Mouse (Mus musculus) adrenal gland, adult (tissue): ENCODE measurements around the gene Wdr41.

Experiments used
- DNase-seq, 2 experiments: peaks; one replicate each; pipeline ENCODE4 v3.0.0; 2022 to 2023; ENCODE audit warnings: low spot score in 1 of 2; ENCODE audit not compliant: inconsistent age in 2 of 2

Wdr41 gene

DNA sequence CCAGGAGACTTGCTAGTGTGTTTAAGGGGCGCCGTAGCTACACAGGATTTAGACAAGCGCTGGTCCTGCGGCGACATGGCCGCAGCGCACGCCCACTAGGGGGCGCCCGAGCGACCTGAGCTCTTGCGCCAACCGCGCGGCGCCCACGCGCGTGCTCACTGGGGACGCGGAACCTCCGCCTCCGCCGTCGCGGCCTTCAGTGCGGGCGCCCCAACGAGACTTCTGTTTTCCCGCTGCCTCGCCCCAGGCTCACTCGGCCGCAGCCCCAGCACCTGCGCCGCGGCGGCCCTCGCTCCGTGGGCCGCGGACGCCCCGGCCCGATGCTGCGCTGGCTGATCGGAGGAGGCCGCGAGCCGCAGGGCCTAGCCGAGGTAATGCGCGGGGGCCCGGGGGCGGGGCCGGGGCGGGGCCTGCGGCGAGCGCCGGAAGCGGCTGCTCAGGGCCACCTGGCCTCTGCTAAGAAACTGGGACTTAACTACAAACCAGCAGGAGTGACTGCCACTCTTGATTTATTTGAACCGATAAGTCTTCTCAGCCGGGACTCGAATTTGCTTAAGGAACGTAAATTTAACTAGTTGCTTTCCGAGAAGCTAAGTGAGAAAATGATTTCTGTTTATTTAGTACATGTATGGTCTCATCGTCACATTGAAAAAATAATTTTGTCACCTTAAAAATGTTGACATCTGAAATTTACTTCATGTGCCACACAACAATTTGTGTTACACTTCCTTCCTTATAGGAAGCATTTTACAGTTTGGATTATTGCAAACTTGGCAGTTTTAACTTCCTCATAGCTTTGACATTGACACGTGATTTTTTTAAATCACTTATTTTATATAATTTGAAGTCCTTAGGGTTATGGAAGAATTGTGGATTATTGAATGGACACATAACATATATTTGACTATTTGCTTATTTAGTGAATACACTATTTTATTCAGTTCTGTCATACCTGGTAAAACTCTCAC lies at the start of gene Wdr41:
TSS of gene Wdr41 (plus strand) at position 126 of the 968 bp plus-strand sequence.
- peak; percentile 94 to 97 for DNase-seq

DNA sequence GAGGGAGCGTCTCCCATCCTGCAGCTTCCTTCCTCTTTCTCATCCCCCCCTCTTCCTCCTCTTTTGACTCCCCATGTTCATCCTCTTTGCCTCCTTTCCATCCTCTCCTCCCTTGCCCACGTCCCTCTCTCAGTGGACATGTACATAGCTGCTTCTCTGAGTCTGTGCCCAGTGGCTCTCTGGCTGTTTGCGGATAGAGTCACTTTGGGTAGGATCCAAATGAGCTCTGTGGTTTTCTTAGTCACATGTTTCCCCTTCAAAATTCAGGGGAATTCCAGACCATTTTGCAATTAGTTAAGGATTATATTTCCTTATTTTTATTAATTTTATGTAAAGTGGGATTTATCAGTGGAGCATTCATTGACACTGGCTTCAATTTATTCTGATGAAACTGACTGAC lies 48.1 kb upstream of the Wdr41 start:
- no peak for DNase-seq

DNA sequence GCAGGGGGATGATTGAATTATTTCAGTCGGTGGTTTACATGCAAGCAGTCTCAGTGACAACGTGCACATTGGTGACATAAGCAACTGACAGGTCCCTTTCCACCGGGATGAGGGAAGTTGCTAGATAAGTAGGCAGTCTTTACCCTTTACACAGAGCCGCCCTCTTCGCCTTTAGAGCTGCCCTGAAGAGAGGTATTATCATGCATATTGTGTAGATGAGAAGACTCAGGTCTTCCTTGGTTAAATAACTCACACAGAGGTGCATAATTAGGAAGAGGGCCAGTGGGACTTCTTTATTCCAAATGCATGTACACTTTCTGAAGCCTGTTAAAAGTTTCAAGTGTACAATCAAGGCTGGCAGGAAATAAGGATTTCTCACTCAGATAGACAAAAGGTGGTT lies 37.7 kb upstream of the Wdr41 start:
- no peak for DNase-seq

DNA sequence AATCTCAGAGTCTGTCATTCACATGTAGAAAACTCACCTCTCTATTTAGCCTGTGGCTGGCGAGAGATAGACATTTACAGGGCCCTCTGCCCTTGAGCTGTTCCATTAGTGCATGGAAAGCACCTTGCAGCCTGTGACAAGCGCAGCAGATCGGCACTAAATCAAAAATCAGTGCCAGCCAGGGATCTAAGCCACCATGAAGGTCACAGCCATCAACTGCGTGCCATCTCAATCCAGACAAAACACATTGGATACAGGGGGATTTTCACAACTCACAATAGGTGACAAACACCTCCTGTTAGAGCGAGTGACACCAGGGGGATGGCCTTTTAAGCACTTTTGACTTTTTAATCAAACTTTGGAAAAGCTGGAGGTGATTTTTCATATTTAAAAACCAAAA lies 36.0 kb upstream of the Wdr41 start:
- peak; percentile 12 to 58 for DNase-seq

DNA sequence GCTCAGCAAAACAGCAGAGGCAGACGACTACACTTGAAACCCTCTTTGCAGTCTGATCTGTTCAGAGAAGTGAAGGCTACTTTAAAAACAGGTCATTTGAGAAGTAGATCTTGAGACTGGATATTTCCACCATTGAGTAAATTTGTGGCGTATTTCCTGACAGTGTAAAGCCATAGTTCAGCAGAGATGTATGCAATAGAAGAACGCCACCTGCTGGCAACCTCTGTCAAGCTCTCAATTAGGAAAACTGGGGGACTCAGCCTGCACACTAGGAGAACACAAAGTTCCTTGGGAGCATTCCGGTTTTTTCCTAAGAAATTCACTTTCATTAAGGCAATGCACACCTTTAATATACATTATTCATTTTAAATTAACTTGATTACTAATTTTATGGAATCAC lies 34.9 kb upstream of the Wdr41 start:
- DNase-seq = peak; percentile 63 to 87

DNA sequence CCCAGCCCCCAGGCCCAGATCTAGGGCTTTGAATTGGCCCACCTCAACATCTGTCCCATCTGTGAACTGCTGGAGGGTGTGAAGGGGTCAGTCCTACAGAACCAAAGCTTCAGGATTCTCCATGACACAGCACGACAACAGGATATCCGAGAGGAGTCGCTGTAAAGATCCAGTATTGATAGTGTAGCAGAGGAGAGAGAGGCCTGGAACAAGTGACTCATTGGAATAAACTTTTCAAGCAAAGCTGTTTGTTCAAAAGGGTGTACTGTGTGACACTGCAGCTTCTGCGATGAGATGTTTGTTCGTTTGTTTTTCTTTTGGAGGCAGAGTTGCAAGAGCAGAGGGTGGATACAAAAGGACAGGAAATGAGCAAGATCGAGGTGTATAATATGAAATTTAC lies 20.2 kb upstream of the Wdr41 start:
- DNase-seq = no peak

DNA sequence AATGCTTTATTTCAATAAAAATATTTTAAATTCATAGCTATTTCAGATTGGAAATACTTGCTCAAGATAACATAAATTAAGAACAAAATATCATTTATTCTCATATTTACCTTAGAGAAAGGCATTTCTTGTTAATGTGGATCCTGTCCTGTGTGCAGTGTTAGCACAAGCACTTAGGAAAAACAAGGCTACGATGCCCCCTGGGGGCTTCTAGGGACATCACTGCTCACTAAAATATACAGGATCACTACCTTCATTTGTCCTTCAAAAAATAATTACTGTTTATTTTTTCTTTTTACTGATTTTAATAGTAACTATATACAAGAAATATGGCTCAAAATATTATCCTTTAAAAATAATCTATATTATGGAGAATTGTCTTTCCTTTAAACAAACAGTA lies 18.2 kb upstream of the Wdr41 start:
- no peak for DNase-seq

DNA sequence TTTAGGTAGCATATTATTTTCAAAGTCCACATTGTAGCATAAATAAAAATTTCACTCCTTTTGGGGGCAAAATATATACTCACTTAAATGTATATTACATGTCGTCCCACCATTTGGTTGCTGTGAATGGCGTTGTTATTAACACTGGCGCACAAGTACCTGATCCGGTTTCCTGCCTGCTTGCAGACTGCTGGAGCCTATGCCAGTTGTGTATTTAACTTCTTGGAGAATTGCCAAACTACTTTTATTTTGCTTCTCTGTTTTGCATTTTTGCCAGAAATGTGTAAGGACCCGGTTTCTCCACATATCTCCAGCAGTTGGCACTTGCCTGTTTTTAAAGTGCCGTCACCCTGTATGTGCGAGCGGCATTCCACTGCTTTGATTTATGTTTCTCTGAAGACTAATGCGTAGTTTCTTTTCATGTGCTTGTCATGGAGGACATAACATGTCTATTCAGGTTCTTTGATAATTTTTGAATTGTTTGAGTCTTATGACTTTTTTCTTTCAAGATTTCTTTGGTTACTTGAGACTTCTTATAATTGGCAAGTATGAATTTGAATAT lies 6.1 kb upstream of the Wdr41 start:
- DNase-seq = peak in 1 of 2 experiments; percentile 32

DNA sequence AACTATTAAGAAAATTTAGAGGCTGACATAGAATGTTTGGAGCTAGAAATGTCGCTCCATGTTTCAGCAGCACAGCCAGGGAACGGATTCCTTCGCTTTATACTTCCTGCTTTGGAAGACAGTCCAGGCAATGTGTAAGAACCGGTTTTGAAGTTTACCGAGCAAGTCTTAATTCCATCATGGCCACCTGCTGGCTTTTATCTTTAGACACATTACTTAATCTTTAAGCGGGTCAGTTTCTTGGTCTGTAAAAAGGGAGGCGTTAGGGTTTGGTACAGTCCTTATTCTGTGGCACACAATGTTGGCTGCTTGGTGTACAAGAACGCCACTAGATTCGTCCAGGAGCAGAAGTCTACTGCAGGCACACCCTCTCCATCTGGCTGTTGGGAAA lies 321 bp upstream of the Wdr41 start:
- no peak for DNase-seq

DNA sequence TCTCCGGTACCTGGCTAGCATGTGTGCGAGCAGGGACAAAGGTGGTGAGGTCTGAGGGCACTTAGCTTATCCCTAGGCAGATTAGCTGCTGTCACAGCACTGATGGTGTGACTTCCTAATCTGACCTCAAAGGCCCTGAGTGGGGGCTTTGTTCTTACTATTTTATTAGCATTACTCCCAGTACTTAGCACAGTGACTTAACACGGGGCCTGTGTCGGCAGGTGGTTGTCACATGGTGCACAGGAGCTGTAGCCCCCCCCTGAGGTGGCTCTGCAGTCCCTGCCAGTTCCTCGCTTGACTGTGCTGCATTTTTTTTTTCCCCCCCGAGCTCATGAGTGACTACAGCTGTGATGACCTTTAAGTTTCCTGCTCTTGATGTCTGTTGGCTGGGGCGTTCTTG lies 2.9 kb downstream of the Wdr41 start:
- DNase-seq = peak in 1 of 2 experiments; percentile 15

DNA sequence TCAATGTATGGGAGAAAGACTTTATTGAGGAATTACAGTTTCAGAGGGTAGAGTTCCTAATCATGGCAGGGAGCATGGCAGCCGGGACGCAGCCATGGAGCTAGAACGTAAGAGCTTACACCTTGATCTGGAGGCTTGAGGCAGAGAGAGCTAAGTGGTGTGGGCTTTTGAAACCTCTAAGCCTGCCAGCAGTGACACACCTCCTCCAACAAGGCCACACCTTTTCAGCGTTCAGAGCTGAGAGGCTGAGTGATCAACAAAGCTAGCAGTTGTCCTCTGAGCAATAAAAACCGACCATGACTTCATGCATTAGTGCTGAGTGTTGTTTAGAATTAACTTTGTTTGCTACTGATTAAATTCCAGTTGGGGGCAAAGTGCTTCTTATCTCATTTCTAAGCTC lies 14.4 kb downstream of the Wdr41 start:
- DNase-seq = no peak

DNA sequence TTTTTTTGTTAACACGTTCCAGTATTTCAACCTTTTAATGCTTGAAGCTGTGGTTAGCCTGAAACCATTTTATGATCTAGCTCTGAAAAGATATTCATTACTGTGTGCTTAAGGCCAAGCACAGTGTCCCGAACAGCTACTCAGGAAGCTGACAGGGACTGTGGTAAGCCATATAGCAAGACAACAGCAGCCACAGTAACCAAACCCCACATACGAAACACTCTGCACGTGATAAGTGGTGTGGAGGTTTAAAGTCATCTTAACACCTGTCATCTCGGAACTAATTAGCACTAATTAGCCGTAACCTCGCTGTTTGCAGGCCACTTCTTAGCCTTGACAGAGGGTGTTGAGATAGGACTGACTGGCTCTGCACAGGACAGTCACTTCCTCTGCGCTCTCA lies 31.1 kb downstream of the Wdr41 start:
- no peak for DNase-seq

DNA sequence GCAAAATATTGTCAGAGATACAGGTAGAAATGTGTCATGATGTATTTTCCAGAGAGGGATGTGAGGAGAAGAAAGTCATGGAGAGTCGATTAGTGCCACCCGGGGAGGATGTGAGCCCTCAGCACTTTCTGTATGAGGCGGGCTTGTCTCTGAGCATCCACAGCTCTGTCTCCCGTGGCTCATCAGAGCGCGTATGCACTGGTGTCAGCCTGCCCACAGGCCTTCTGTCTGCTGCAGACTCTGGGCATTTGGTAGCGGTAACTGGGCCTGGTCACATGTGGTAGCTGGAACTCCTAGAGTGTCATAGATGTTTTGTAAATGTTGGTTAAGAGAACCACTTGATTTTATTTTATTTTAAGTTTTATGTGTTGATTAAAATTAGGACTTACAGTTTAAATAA lies 33.1 kb downstream of the Wdr41 start:
- no peak for DNase-seq

DNA sequence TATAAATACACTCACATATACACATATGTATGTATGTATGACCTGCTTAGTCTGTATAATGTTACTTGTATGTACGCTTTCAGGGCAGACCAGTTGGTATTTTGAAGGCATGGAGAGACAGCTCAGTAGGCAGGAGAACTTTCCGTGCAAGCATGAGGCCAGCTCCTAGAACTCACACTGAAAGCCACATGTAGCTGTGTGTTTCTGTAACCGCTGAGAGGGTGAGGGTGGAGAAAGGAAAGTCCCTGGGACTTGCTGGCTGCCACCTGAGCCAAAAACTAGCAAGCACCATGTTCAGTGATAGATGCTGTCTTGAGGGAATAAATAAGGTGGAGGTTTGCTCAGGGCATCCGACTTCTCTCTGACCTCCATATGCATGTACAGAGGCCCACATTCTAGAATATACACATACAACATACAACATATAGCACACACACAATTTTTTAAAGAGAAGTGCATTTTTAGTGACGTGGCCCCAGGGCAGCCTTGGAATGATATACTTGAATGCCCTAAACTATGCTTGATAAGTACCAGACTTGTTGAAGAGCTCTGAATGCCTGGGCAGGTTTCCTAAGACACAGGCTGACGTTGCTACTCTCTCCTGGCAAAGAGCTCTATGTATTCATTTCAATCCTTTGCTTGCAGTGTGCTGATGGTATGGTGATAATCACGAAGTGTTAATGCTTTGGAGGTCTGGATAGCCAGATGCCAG lies 35.6 kb downstream of the Wdr41 start:
- no peak for DNase-seq

DNA sequence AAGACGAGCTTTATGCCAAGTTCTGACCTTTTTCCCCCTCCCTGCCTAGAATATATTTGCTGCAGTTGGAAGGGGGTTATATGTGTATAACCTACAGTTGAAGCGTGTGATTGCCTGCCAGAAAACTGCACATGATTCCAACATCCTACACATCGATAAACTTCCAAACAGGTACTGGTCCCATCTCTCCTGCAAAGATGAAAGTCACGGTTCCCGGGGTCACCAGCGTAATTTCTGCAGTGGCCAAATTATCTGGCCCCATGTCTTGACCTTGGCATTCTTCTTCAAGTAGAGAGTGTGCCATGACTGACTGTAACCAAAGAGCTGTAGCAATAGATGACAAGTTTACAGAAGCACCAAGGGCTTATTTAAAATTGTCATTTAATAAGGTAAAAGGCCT lies 41.1 kb downstream of the Wdr41 start:
- DNase-seq = peak in 1 of 2 experiments; percentile 44

DNA sequence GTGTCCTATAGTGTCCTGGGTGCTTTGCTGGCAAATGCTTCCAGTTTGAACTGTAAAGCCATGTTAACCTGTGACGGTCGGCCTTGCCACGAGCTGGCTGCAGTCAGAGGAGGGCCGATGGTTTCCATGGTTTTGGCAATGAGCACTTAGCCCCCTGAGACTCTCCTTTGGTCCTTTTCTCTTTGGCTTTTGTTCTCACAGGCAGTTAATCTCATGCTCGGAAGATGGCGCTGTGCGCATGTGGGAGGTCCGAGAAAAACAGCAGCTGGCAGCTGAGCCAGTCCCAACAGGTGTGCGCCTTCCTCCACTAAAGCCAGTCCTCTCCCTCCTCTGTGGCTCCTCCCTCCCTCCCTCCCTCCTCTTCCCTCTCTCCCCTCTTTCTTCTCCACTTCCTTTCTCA lies 41.8 kb downstream of the Wdr41 start:
- DNase-seq = peak; percentile 70 to 83

DNA sequence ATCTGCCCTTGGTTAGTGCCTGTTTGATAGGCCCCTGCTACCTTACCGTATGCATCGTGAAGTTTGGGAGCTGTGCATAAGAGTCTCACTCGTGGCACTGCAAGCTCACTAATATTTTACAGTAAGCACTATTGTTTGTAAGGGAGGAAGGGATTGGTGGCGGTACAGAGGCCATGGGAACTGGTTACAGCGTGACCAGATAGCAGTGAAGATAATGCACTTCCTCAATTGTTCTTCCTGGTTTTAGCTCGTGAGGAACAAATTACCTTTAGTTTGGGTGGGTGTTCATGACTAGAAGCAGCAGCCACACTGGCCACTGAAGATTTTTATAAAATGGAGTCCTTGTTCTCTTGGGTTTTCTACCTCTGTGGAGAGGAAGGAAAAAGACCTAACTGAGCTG lies 43.2 kb downstream of the Wdr41 start:
- DNase-seq = no peak

DNA sequence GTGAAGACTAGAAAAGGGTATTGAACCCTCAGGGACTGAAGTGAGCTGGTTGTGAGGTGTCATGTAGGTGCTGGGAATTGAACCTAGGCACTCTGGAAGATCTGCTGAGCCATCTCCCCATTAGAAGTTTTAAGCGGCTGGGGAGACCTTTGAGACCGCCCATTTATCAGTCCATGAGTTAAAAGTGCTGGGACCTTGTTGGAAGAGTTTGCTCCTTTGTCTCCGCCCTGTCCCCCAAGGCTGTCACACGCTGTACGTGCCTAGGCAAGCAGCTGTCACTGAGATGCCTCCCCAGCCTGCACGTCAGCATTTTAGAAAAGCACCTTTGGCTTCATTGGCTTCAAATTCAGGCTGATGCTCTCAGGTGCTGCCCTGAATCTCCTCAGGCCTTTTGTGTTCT lies 44.1 kb downstream of the Wdr41 start:
- DNase-seq = no peak

DNA sequence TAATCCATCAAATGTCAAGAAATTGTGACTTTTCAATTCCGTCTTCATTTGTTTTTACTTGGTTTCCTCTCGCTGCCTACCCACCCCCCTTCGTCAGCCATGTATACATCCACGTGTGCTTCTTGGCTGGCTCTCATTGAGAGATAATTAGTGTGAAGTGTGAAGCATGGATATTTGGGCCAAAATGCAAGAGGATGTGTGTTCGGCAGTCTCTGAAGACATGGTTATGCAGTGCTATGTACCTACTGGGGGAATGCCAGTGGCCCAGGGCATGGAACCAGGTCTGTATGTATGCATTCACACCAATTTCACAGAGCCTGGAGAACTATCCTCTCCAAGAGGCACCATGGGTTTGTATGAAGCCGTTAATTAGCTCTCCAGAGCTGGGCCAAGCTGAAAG lies 54.7 kb downstream of the Wdr41 start:
- DNase-seq = no peak

DNA sequence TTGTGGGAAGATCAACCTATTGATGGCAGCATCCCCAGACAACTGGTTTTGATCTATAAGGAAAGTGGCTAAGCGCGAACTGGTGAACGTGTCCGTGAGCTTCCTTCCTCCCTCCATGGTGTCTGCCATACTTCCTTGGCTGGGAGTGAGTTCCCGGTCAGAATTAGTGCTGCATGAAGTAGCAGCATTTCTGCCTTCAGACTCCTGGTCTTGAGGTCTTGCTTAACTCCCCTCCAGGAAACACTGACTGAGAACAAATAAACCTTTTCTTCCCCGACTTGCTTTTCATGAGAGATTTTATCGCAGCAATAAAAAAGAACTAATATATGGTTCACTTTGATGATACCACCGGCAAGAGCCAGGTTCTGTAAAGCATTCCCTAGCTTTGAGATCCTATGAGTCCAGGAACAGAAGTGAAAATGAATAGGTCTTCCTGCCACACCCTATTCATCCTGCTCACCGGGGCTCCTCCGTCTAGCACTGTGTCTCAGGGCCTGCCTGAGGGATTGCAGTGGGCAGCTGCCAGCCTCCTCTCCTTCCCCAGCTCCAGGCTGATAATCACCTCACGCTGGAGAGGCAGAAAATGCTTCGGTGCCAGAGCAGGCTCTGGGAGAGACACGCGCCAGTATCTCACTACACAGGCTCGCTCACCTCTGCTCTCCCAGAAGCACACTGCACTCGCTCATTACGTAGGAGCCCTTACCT lies 56.1 kb downstream of the Wdr41 start:
- no peak for DNase-seq

DNA sequence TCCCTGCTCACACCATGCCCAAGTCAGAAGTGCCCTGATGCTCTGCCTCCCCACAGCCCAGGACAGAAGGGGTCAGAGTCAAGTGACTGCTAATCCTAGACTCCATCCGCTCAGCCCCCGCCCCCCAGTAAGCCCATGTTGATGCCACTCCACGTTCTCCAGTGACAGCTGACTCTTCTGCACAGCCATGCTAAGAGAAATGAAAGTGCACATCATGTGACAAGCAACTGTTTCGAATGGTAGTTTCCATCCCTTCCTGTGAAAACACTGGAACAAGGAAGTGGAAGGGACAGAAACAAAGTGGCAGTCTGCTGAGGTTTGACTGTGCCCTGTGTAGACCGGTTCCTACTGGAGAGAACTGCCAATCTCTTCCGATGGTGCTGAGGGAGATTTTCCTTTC lies 56.8 kb downstream of the Wdr41 start:
- no peak for DNase-seq
